Mouse (Mus musculus) spleen, adult 2 months (tissue): ENCODE data around the gene Itga3.

Source experiments
- CTCF ChIP-seq: fragments of 200-500 bp; IDR thresholded peaks from 2 replicates; pipeline ENCODE4 v1.5.1; 2011; ENCODE audit warnings: mild to moderate bottlenecking, inconsistent platforms; ENCODE audit not compliant: insufficient read depth, insufficient read length, insufficient replicate concordance; ENCODE audit errors: extremely low read depth
- POLR2A ChIP-seq: fragments of 200-500 bp; IDR thresholded peaks from 2 replicates; pipeline ENCODE4 v1.6.1; 2011; ENCODE audit warnings: low read depth, low read length, inconsistent platforms

DNA sequence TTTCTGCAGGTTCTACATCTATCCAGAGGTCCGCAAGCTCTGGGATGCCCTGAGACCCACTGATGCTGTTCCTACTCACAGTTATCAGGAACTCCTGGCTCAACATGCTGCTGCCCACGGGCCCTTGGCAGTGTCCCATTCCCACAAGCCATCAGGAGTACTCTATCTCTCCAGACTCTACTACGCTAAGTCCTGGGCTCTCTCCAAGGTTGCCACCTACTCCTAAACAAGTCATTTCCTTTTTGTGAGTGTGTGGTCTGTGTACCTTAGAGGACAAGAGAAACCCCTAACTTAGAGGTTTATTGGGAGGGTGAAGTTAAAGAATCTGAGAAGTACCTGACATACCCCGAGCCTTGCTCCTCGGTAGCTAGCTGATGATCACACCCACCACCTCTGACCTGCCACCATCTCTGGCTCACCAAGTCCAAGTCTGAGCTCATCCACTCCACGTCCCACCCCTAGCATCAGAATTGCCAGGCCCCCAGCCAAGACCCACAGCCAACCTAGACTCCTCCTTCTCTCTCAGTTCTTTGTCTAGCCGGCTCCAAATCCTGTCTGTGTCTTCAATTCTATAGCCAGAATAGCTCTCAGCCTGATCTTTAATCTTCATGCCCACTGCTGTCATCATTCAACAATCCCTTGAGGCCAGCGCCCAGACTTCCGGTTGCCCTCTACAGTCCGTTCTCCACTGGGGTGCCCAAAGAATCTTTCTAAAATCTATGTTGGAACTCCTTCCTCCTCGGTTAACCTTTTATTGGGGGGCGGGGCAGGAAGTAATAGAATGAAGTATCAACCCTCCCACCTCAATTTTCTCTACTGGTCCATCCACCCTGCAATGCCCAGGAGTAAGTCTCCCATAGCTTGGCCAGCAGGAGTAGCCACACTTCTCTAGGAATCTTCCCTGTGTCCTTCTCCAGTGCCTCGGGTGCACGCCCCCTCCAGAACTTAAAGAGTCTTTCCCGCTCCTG lies 67.7 kb downstream of the Itga3 start:
- TF ChIP-seq POLR2A (no peak), CTCF (no peak)
